Mouse (Mus musculus) liver, embryonic 14.5 days (tissue): Measurements from ENCODE around the gene Eif6. TPM values are rescaled to one million over a fixed set of nuclear protein-coding genes. Genes with fewer than 3 reads are reported as not detected.

Source experiments
- ATAC-seq: fragments of 200-750 bp; cut with Nextera tagmentation; 2 replicates; pipeline ENCODE4 v1.8.0; 2017; ENCODE audit warnings: moderate number of reproducible peaks, mild to moderate bottlenecking, moderate library complexity; ENCODE audit not compliant: insufficient read depth
- DNase-seq, 3 experiments: peaks; one replicate each; pipeline ENCODE4 v3.0.0-alpha.2; 2012 to 2013; ENCODE audit warnings: low read depth in 3 of 3, low spot score in 3 of 3
- H3K27ac ChIP-seq: fragments of 300-500 bp; sonication (generic); 2 replicates; pipeline ENCODE4 v1.5.1; 2014; ENCODE audit warnings: moderate library complexity, mild to moderate bottlenecking, control low read depth, inconsistent platforms
- H3K27me3 ChIP-seq: fragments of 300-500 bp; sonication (generic); 2 replicates; pipeline ENCODE4 v1.6.1; 2014; ENCODE audit warnings: mild to moderate bottlenecking, low read length, moderate library complexity; ENCODE audit not compliant: control insufficient read depth, insufficient read depth
- H3K36me3 ChIP-seq: fragments of 300-500 bp; sonication (generic); replicated peaks from 2 replicates; pipeline ENCODE4 v1.6.1; 2014; ENCODE audit warnings: low read depth; ENCODE audit not compliant: control insufficient read depth, insufficient read depth
- H3K4me1 ChIP-seq, 2 experiments: fragments of 200-500 bp in 1 of 2; fragments of 300-500 bp in 1 of 2; sonication (generic) in 1 of 2; replicated peaks; 2 replicates each; pipeline ENCODE4 v1.6.1; 2012 to 2014; ENCODE audit warnings: antibody characterized with exemption in 1 of 2, inconsistent platforms in 1 of 2, low read length in 1 of 2; ENCODE audit not compliant: control insufficient read depth in 2 of 2, insufficient read depth in 2 of 2
- H3K4me2 ChIP-seq: fragments of 300-500 bp; sonication (generic); 2 replicates; pipeline ENCODE4 v1.6.1; 2014; ENCODE audit warnings: low read depth, mild to moderate bottlenecking, control low read depth, moderate library complexity
- H3K4me3 ChIP-seq, 2 experiments: fragments of 200-500 bp in 1 of 2; fragments of 300-500 bp in 1 of 2; sonication (generic) in 1 of 2; 2 replicates each; pipeline ENCODE4 v1.5.1; 2012 to 2014; ENCODE audit warnings: low read depth in 2 of 2, low read length in 2 of 2, mild to moderate bottlenecking in 2 of 2, control low read depth in 1 of 2, inconsistent platforms in 1 of 2, moderate library complexity in 1 of 2; ENCODE audit not compliant: insufficient read depth in 1 of 2
- H3K9ac ChIP-seq: fragments of 300-500 bp; sonication (generic); replicated peaks from 2 replicates; pipeline ENCODE4 v1.6.1; 2014; ENCODE audit warnings: mild to moderate bottlenecking, control low read depth, moderate library complexity
- H3K9me3 ChIP-seq: fragments of 300-500 bp; sonication (generic); 2 replicates; pipeline ENCODE4 v1.6.1; 2016; ENCODE audit warnings: low read length, mixed read lengths; ENCODE audit not compliant: control insufficient read depth
- CTCF ChIP-seq: IDR thresholded peaks from 2 replicates; pipeline ENCODE4 v1.5.1; 2016; ENCODE audit warnings: antibody characterized with exemption, low read depth, control low read depth
- EP300 ChIP-seq: IDR thresholded peaks from 2 replicates; pipeline ENCODE4 v1.6.1; 2016; ENCODE audit warnings: antibody characterized with exemption, low read depth
- WGBS: fragments of 180-500 bp; shearing (Covaris S2); extraction: QIAGEN DNeasy Blood & Tissue Kit; methylation state at CpG from one replicate; pipeline ENCODE4 v1.1.7; 2014; ENCODE audit not compliant: insufficient replicate concordance; 5-methylcytosine and 5-hydroxymethylcytosine counted together
- polyA plus RNA-seq, 2 experiments: library from polyadenylated mRNA; depleted of rRNA in 1 of 2; stranded (reverse) in 1 of 2; unstranded in 1 of 2; fragments of >200 nt; fragmentation: Nextera tagmentation in 1 of 2; extraction: Ambion mirVana in 1 of 2; gene quantifications; 2 replicates each; pipeline versions ENCODE4 v1.2.1 to v1.2.3; 2012 to 2014

Gene Eif6
- polyA plus RNA-seq (2012; rRNA removed) (40.9 and 62.4 TPM in 2 replicates), polyA plus RNA-seq (2014; fragmentation: Nextera tagmentation; extraction: Ambion mirVana) (128 TPM in 2 replicates)

DNA sequence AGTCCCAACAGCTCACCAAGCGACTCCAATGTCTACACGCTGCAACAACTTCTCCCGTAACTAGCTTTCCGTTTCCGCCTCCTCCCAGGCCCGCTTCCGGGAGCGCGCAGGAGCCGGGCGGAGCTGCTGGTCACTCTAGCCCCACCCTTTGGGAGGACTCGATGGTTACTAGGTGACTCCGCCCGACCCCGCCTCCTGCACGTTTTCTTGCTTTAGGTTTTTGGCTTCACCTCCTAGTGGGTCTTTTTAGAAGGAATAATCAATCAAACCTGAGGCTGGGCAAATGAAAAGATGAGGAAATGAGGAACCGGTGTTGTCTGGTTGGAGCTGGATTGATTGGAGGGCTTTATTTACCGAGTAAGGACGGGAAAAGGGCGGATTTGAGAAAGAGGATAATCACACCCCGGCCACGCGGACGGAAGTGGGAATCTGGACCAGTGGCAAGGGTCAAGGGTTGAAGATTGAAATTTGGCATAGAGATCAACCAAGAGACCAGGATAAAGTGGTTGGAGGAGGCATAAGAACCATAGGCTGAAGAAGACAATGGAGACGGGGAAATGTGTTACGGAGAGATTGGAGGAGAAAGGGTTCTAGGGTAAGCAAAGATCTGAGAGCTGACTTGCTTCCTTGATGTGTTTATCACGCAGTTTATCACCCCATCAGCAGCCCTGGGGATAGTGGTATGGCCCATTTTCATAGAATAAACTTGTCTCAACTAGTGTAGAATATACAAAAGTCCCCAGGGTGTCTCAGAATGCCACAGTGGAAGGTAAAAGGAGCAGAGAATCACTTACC, at the start of gene Eif6:
TSS of gene Eif6 (minus strand) at position 296 of the 795 bp plus-strand sequence.
- Histone ChIP-seq H3K9me3 (no peaks in the 10 kb centered on the region), H3K36me3 (peaks cover 20% of the 10 kb centered on the region), H3K4me2 (peak within 1 kb of the TSS; percentile 94), H3K9ac (peak within 1 kb of the TSS; percentile 91), H3K4me3 (peak within 1 kb of the TSS; percentile 91 to 99), H3K4me1 (peaks cover 16% of the 10 kb centered on the region in 2 experiments), H3K27ac (peak within 1 kb of the TSS; percentile 82), H3K27me3 (no peaks in the 10 kb centered on the region)
- ATAC-seq (peak; percentile 87), DNase-seq (peak; percentile 76 to 88 (median 77))
- 3% methylated on average over 27 of the region's 27 CpGs for WGBS
- 0 out of 2 replicates have a peak, but pooled peaks have one; percentile 4 for TF ChIP-seq CTCF
- no peak for TF ChIP-seq EP300

DNA sequence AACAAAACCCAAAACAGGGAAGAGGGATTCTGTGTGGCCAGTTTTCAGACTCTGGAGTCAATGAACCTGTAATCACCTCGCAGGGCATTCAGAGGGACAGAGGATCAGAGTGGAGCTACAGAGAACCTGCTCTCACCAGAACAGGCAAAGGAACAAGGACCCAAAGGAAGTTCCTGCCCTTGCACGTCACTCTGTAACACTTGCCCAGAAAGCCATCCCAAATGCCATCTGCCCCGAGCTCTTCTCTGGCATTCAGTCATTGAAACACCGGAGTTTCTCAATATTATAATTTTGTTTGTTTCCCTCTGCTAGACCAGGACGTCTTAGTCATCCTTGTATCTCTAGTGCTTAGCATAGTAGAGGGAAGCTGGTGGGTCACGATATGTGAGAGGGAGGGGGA, 46.9 kb upstream of the Eif6 start:
- H3K9me3 ChIP-seq = no peaks in the 10 kb centered on the region
- H3K4me3 ChIP-seq = no peak overlapping the region
- no peak overlapping the region for H3K4me2 ChIP-seq
- no peak overlapping the region for H3K27ac ChIP-seq
- H3K27me3 ChIP-seq = no peaks in the 10 kb centered on the region
- H3K4me1 ChIP-seq = no peaks in the 10 kb centered on the region
- no peaks in the 10 kb centered on the region; the same call in 1 of the 2 replicates for H3K36me3 ChIP-seq
- DNase-seq (no peak), ATAC-seq (no peak)
- WGBS = 72% methylated on average over 6 of the region's 6 CpGs
- no peak overlapping the region for H3K9ac ChIP-seq
- no peak for TF ChIP-seq CTCF

DNA sequence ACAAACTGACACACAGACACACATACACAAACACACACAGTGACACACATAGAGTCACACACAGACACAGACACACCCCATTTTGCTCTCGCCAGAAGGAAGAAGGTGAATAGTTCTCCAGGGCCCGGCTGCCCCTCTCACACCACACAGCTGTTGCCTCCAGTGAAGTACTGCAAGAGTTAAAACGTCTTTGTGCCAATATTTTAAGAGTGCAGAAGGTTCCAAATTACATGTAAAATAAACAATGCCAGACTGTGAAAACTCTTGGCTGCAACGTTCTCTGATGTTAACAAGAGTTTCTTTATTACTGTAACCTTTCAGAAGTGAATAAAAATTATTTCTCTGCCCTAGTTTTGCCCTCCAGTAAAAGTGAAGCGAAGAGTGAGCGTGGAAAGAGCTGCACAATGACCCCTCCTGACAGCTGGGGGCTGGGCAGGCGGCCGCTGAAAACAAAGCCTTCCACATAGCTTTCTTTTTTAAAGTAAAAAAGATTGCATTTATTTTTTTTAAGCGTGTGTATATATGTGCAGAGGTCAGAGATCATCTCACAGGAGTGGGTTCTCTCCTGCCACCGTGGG, 46.3 kb upstream of the Eif6 start:
- ATAC-seq (no peak), DNase-seq (no peak)
- Histone ChIP-seq H3K4me1 (no peaks in the 10 kb centered on the region), H3K4me2 (no peak overlapping the region), H3K27ac (no peak overlapping the region), H3K9ac (no peak overlapping the region), H3K4me3 (no peak overlapping the region), H3K27me3 (no peaks in the 10 kb centered on the region), H3K9me3 (no peaks in the 10 kb centered on the region), H3K36me3 (no peaks in the 10 kb centered on the region; the same call in 1 of the 2 replicates)
- WGBS = 73% methylated on average over 10 of the region's 10 CpGs
- TF ChIP-seq CTCF = no peak
- TF ChIP-seq EP300 = no peak

GRCm38 (mm10) chr2:155872486-155872885, 45.8 kb upstream of the Eif6 start:
- ATAC-seq (no peak), DNase-seq (no peak)
- Histone ChIP-seq H3K4me2 (no peak overlapping the region), H3K4me3 (no peak overlapping the region), H3K36me3 (no peaks in the 10 kb centered on the region; the same call in 1 of the 2 replicates), H3K4me1 (no peaks in the 10 kb centered on the region), H3K27me3 (no peaks in the 10 kb centered on the region), H3K27ac (no peak overlapping the region), H3K9me3 (no peaks in the 10 kb centered on the region), H3K9ac (no peak overlapping the region)
- TF ChIP-seq EP300 = no peak
- TF ChIP-seq CTCF = no peak
- 79% methylated on average over 8 of the region's 8 CpGs for WGBS

- ATAC-seq (no peak), DNase-seq (no peak)
- H3K4me3 ChIP-seq = no peak overlapping the region
- no peak overlapping the region for H3K4me2 ChIP-seq
- TF ChIP-seq CTCF (no peak), EP300 (no peak)
- no peaks in the 10 kb centered on the region for H3K27me3 ChIP-seq
- 63% methylated on average over 5 of the region's 5 CpGs for WGBS
- no peaks in the 10 kb centered on the region for H3K36me3 ChIP-seq
- H3K27ac ChIP-seq = no peak overlapping the region
- no peaks in the 10 kb centered on the region for H3K9me3 ChIP-seq
- no peak overlapping the region for H3K9ac ChIP-seq
- H3K4me1 ChIP-seq = no peaks in the 10 kb centered on the region
These were observed 43.0 kb upstream of the Eif6 start for GRCm38 (mm10) chr2:155869772-155870171.
